Mouse (Mus musculus) heart, embryonic 14.5 days (tissue): ENCODE measurements around the gene Dnajc21. TPM values are rescaled to one million over a fixed set of nuclear protein-coding genes. Genes with fewer than 3 reads are reported as not detected.

Experiments
- ATAC-seq: fragments of 200-750 bp; cut with Nextera tagmentation; 2 replicates; pipeline ENCODE4 v1.8.0; 2017; ENCODE audit warnings: low read depth, moderate TSS enrichment; ENCODE audit not compliant: insufficient number of reproducible peaks, insufficient read depth, low FRiP score
- H3K27ac ChIP-seq, 2 experiments: fragments of 200-500 bp in 1 of 2; fragments of 300-500 bp in 1 of 2; sonication (generic) in 1 of 2; replicated peaks in 1 of 2; 2 replicates each; pipeline ENCODE4 v1.5.1; 2012 to 2014; ENCODE audit warnings: low read depth in 2 of 2, low read length in 2 of 2, control low read depth in 1 of 2, mild to moderate bottlenecking in 1 of 2, mixed read lengths in 1 of 2; ENCODE audit not compliant: control insufficient read depth in 1 of 2, insufficient read depth in 1 of 2
- H3K27me3 ChIP-seq: fragments of 300-500 bp; sonication (generic); 2 replicates; pipeline ENCODE4 v1.6.1; 2014; ENCODE audit warnings: mild to moderate bottlenecking, low read length, control low read depth; ENCODE audit not compliant: control insufficient read depth, insufficient read depth
- H3K36me3 ChIP-seq: fragments of 300-500 bp; sonication (generic); 2 replicates; pipeline ENCODE4 v1.6.1; 2014; ENCODE audit warnings: mild to moderate bottlenecking, control low read depth, low read length, mixed read lengths; ENCODE audit not compliant: control insufficient read depth, insufficient read depth
- H3K4me1 ChIP-seq, 2 experiments: fragments of 200-500 bp in 1 of 2; fragments of 300-500 bp in 1 of 2; sonication (generic) in 1 of 2; 2 replicates each; pipeline ENCODE4 v1.6.1; 2012 to 2014; ENCODE audit warnings: low read length in 2 of 2, control low read depth in 1 of 2, mixed read lengths in 1 of 2; ENCODE audit not compliant: control insufficient read depth in 2 of 2, insufficient read depth in 2 of 2
- H3K4me2 ChIP-seq: fragments of 300-500 bp; sonication (generic); 2 replicates; pipeline ENCODE4 v1.6.1; 2014; ENCODE audit warnings: mild to moderate bottlenecking, low read length
- H3K4me3 ChIP-seq, 2 experiments: fragments of 200-500 bp in 1 of 2; fragments of 300-500 bp in 1 of 2; sonication (generic) in 1 of 2; 2 replicates each; pipeline ENCODE4 v1.5.1; 2012 to 2014; ENCODE audit warnings: low read length in 2 of 2, mild to moderate bottlenecking in 2 of 2, control low read depth in 1 of 2, low read depth in 1 of 2, moderate library complexity in 1 of 2; ENCODE audit not compliant: control insufficient read depth in 1 of 2, insufficient read depth in 1 of 2
- H3K9ac ChIP-seq: fragments of 300-500 bp; sonication (generic); 2 replicates; pipeline ENCODE4 v1.6.1; 2014; ENCODE audit warnings: mild to moderate bottlenecking, low read length
- H3K9me3 ChIP-seq: fragments of 300-500 bp; sonication (generic); 2 replicates; pipeline ENCODE4 v1.6.1; 2016; ENCODE audit warnings: low read length, control low read depth; ENCODE audit not compliant: control insufficient read depth
- WGBS: fragments of 180-500 bp; shearing (Covaris S2); extraction: QIAGEN DNeasy Blood & Tissue Kit; methylation state at CpG from one replicate; pipeline ENCODE4 v1.1.7; 2014; 5-methylcytosine and 5-hydroxymethylcytosine counted together
- polyA plus RNA-seq: library from polyadenylated mRNA; unstranded; fragments of >200 nt; fragmentation: Nextera tagmentation; extraction: Ambion mirVana; gene quantifications from 2 replicates; pipeline ENCODE4 v1.2.1, GENCODE M21; 2014

Gene Dnajc21
- polyA plus RNA-seq, 1 experiment from 2014 or later: 13.0 TPM

DNA sequence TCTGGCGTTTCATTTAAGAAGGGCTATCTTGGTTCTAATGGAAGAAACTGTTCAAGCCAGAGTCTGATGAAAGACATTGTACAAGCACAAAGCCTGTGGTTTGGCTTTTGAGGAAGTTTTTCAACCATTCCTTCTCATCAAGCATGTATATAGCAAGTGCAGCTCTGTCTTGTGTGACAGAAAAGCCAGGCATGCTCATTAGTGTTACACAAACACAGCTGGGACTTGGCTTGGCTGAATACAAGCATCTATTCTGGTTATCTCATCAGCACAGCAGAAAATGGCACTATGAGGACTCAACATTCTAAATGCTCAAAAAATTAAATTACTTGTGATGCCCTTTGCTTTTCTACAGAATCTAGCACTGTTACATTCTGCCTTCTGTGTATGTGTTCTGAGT, 33.4 kb downstream of the Dnajc21 start:
- 65% methylated on average over 1 of the region's 1 CpGs for WGBS
- no peak overlapping the region for H3K27ac ChIP-seq
- no peak overlapping the region for H3K9ac ChIP-seq
- no peak overlapping the region for H3K4me3 ChIP-seq
- no peaks in the 10 kb centered on the region for H3K27me3 ChIP-seq
- ATAC-seq: no peak
- H3K4me2 ChIP-seq: no peak overlapping the region
- H3K4me1 ChIP-seq: no peaks in the 10 kb centered on the region
- peaks cover 3% of the 10 kb centered on the region; the same call in 1 of the 2 replicates for H3K9me3 ChIP-seq
- H3K36me3 ChIP-seq: peaks cover 7% of the 10 kb centered on the region

DNA sequence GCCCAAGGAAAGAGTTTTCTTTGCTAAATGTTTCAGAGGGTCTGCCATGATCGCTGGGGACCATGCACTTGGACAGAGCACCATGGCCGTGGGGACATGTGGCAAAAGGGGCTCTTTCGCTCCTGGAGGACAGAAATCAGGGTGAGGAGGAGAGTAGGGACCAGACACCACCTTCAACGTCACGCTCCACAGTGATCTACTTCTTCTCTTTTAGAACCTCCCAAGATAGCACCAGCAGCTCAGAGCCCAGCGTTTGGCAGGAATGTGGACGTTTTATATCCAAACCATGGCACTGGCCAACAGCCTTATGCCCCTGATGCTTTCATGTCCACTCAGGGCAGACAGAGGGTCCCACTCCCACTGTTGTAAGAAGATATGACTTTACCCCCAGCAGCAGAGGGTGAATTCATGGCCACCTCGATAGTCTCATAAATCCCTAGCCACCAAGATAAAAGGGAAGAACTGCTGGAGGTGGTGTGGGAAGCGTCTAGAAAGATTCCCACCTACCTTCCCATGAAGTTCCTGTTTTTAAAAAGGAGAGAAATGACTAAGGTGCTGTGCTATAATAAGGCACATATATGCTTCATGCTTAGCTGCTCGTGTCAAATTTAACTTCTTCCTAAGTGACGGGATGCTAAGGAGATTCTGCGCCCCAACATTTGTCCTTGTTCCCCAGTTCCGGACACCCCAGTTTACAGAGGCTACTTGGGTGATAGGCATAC, 43.6 kb downstream of the Dnajc21 start:
- no peaks in the 10 kb centered on the region for H3K27me3 ChIP-seq
- WGBS: 81% methylated on average over 13 of the region's 13 CpGs
- ATAC-seq: no peak

DNA sequence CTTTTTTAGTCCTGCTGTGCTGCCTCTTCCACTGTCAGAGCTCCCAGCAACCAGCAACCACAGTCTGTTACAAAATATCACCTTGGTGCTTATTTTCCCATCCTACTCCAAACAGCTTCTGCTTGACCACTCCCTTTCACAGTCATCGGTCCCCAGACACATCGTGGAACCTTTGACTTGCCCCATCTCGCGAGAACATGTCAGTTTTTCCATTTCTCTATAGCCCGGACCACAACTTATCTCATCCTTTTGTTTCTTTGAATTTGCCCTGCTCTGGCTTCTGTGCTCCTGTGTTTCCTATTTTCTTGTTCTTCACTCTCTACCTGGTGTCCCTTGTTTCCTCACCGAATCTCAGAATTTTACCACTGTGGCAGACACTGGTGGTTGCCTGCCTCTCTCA, 44.2 kb downstream of the Dnajc21 start:
- no peak overlapping the region for H3K4me3 ChIP-seq
- no peaks in the 10 kb centered on the region for H3K27me3 ChIP-seq
- no peak overlapping the region for H3K27ac ChIP-seq
- no peak for ATAC-seq
- WGBS: 75% methylated on average over 6 of the region's 6 CpGs
- no peaks in the 10 kb centered on the region for H3K4me1 ChIP-seq
- H3K9me3 ChIP-seq: no peaks in the 10 kb centered on the region
- H3K4me2 ChIP-seq: no peak overlapping the region
- H3K36me3 ChIP-seq: no peaks in the 10 kb centered on the region
- H3K9ac ChIP-seq: no peak overlapping the region

More for the DNA sequence above, 43.6 kb downstream of the Dnajc21 start:
- Histone ChIP-seq H3K27ac (no peak overlapping the region), H3K4me1 (no peaks in the 10 kb centered on the region), H3K4me3 (no peak overlapping the region), H3K36me3 (no peaks in the 10 kb centered on the region), H3K4me2 (no peak overlapping the region), H3K9ac (no peak overlapping the region), H3K9me3 (no peaks in the 10 kb centered on the region)

DNA sequence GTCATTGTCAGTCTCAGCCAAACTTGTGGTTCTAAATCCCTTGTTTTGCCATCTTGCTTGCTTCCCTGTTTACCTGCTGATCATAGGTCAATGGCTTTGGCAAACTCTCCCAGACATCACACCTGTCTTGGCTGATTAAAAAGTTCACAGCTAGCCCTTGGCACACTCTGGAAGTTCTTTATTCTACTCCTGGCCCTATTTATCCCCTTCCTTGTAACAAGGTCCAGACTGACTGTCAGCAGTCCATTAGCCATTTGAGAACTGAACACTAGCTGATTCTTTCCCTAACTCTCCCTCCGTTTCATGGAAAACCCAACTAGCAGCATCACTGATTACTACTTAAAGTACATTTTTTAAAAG, 48.6 kb downstream of the Dnajc21 start:
- 69% methylated on average over 1 of the region's 1 CpGs for WGBS
- H3K4me3 ChIP-seq: no peak overlapping the region
- H3K27ac ChIP-seq: no peak overlapping the region
- H3K9ac ChIP-seq: no peak overlapping the region
- H3K36me3 ChIP-seq: no peaks in the 10 kb centered on the region
- H3K9me3 ChIP-seq: no peaks in the 10 kb centered on the region
- H3K4me1 ChIP-seq: no peaks in the 10 kb centered on the region
- no peak overlapping the region for H3K4me2 ChIP-seq
- H3K27me3 ChIP-seq: no peaks in the 10 kb centered on the region
- ATAC-seq: no peak

DNA sequence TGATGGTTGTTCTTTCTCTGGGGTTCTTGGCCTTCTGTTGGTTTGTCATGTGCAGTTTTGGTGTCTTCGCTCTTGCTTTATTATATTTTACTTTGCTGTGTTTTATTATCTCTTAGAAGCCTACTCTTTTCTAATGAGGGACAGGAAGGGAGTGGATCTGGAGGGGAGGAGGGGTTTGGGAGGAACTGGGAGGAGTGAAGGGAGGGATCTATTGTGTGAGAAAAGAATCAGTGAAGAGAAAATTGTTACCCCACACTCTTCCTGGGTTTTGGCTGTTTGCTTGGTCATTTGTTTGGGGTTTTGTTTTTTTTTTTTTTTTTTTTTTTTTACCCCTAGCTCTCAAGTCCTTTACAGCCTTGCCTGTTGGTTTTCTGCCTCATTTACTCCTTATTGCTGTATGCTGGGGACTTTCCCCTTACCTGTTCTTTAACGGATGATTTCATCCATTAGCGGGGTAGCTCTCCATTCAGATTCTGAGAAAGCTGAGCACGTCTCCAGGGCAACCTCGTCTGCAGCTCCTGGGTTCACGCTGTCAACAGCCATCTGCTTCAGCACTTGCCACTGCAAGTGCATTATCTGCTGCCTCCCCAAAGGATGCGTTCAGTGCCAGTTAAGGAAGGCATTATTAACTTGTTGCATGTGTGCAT, 49.1 kb downstream of the Dnajc21 start:
- H3K27me3 ChIP-seq: no peaks in the 10 kb centered on the region
- no peak overlapping the region for H3K27ac ChIP-seq
- H3K4me2 ChIP-seq: no peak overlapping the region
- H3K4me3 ChIP-seq: no peak overlapping the region
- WGBS: 21% methylated on average over 7 of the region's 7 CpGs
- ATAC-seq: no peak
- no peaks in the 10 kb centered on the region for H3K36me3 ChIP-seq
- H3K4me1 ChIP-seq: no peaks in the 10 kb centered on the region
- H3K9me3 ChIP-seq: no peaks in the 10 kb centered on the region
- H3K9ac ChIP-seq: no peak overlapping the region

DNA sequence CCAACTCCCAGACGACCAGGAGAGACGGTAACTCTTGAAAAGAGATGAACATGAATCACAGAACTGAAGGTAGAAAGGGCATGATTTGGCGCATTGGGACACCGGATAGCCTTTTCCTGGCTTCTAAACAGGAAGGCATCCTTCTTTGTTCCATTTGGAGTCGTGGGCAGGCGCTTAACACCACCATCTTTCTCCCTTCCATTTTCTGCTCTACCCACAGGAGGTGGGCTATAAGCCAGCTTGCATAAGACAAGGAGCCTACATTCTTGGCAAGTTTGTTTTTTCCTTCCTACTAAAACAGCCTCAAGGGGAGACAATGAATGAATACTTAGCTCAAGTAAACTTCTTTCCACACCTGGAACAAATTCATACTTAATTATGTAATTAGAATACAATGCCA, 56.7 kb downstream of the Dnajc21 start:
- H3K9ac ChIP-seq: no peak overlapping the region
- H3K4me1 ChIP-seq: no peaks in the 10 kb centered on the region
- H3K4me3 ChIP-seq: no peak overlapping the region
- H3K9me3 ChIP-seq: no peaks in the 10 kb centered on the region
- no peak for ATAC-seq
- H3K36me3 ChIP-seq: no peaks in the 10 kb centered on the region
- H3K4me2 ChIP-seq: no peak overlapping the region
- WGBS: 77% methylated on average over 6 of the region's 6 CpGs
- H3K27me3 ChIP-seq: no peaks in the 10 kb centered on the region
- H3K27ac ChIP-seq: no peak overlapping the region

DNA sequence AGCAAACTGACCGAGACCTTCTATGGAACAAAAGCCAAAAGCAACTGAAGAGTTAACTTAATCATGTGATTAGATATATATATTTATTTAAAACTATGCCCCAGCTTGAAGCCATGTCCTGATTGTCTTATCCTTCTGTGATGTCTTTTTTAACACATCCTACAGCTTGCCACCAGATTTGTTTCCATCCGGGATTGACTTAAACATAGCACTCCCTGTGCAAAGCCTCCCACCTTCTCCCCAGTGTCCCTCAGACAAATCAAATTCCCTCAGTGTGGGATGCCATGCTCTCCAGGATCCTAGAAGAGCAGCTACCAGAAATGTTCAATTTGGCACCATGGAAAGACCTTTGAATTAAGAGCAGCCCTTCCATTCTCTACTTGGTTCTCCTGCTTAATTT, 59.4 kb downstream of the Dnajc21 start:
- Histone ChIP-seq H3K27me3 (no peaks in the 10 kb centered on the region), H3K4me3 (no peak overlapping the region), H3K4me2 (no peak overlapping the region), H3K4me1 (no peaks in the 10 kb centered on the region), H3K36me3 (no peaks in the 10 kb centered on the region), H3K27ac (no peak overlapping the region), H3K9ac (no peak overlapping the region), H3K9me3 (no peaks in the 10 kb centered on the region)
- no peak for ATAC-seq
- 71% methylated on average over 2 of the region's 2 CpGs for WGBS

DNA sequence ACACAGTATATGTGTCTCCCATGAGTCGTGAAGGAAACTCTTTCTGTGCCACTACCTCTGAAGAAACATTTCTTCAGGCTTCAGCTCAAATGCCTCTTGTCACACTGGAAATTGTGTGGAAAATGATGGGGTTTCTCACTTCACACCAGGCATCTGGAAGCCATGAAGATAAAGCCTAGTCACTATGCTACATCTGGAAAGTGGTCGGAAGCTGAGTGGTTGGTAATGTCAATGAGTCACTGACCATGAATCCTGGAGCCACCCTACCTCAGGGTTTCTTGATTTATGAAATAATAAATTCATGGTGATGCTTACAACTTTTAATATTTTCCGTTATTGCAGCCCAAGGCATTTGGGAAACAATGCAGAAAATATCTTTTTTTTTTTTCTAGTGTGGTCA, 60.5 kb downstream of the Dnajc21 start:
- H3K9ac ChIP-seq: no peak overlapping the region
- 78% methylated on average over 3 of the region's 3 CpGs for WGBS
- H3K4me3 ChIP-seq: no peak overlapping the region
- H3K4me1 ChIP-seq: no peaks in the 10 kb centered on the region
- no peak overlapping the region for H3K27ac ChIP-seq
- H3K4me2 ChIP-seq: no peak overlapping the region
- no peaks in the 10 kb centered on the region for H3K27me3 ChIP-seq
- no peaks in the 10 kb centered on the region for H3K9me3 ChIP-seq
- H3K36me3 ChIP-seq: no peaks in the 10 kb centered on the region
- no peak for ATAC-seq
